Mouse (Mus musculus) lung, embryonic 15.5 days (tissue): ENCODE measurements around the gene Elp4. TPM values are rescaled to one million over a fixed set of nuclear protein-coding genes. Genes with fewer than 3 reads are reported as not detected.

Experiments
- polyA plus RNA-seq: library from polyadenylated mRNA; unstranded; fragments of >200 nt; fragmentation: Nextera tagmentation; extraction: Ambion mirVana; gene quantifications from 2 replicates; pipeline ENCODE4 v1.2.1, GENCODE M21; 2015

The Elp4 gene
- polyA plus RNA-seq, 1 experiment from 2014 or later, result 45.3 TPM

Other genes starting within 250 kb of the Elp4 start
- gene Pax6, start 235.7 kb downstream of the Elp4 start, polyA plus RNA-seq, result not detected in 2 replicates
- gene Immp1l, start 74 bp upstream of the Elp4 start, polyA plus RNA-seq, result 125 and 129 TPM in 2 replicates
- 35.1 and 37.2 TPM in 2 replicates for gene Dnajc24, start 99.0 kb upstream of the Elp4 start, polyA plus RNA-seq